Mouse (Mus musculus): ENCODE results near the gene Arl5c. TPM values are rescaled to one million over a fixed set of nuclear protein-coding genes. Genes with fewer than 3 reads are reported as not detected.

Arl5c gene
- polyA plus RNA-seq, 1 experiment from 2014 or later: 7.3 TPM

Small RNA genes within 50 kb of the gene (microRNA-seq; reads per million reads assigned to microRNA genes)
- gene Gm22461 (not detected), gene Gm27597 (not detected)

Other genes with a start within 250 kb of the Arl5c start
- 14.1 and 16.2 TPM in 2 replicates for gene Cwc25, start 229.6 kb downstream of the Arl5c start, polyA plus RNA-seq (2015; fragmentation: Nextera tagmentation; extraction: Ambion mirVana)
- gene 1700001P01Rik, start 220.3 kb downstream of the Arl5c start, polyA plus RNA-seq (2015; fragmentation: Nextera tagmentation; extraction: Ambion mirVana): 0.44 and 0.91 TPM in 2 replicates
- gene Rpl23, start 213.7 kb downstream of the Arl5c start, polyA plus RNA-seq (2015; fragmentation: Nextera tagmentation; extraction: Ambion mirVana): 252 and 268 TPM in 2 replicates
- gene Lasp1, start 197.2 kb downstream of the Arl5c start, polyA plus RNA-seq (2015; fragmentation: Nextera tagmentation; extraction: Ambion mirVana): 176 and 191 TPM in 2 replicates
- gene B230217C12Rik, start 155.4 kb downstream of the Arl5c start, polyA plus RNA-seq (2015; fragmentation: Nextera tagmentation; extraction: Ambion mirVana): 38.2 and 40.7 TPM in 2 replicates
- 0.34 and 0.43 TPM in 2 replicates for gene Fbxo47, start 112.0 kb downstream of the Arl5c start, polyA plus RNA-seq (2015; fragmentation: Nextera tagmentation; extraction: Ambion mirVana)
- 2.1 and 2.8 TPM in 2 replicates for gene Plxdc1, start 9.7 kb downstream of the Arl5c start, polyA plus RNA-seq (2015; fragmentation: Nextera tagmentation; extraction: Ambion mirVana)
- 59.6 and 69.0 TPM in 2 replicates for gene Cacnb1, start 26.9 kb upstream of the Arl5c start, polyA plus RNA-seq (2015; fragmentation: Nextera tagmentation; extraction: Ambion mirVana)
- gene Rpl19, start 30.5 kb upstream of the Arl5c start, polyA plus RNA-seq (2015; fragmentation: Nextera tagmentation; extraction: Ambion mirVana): 578 and 612 TPM in 2 replicates
- 7.9 and 9.8 TPM in 2 replicates for gene Stac2, start 57.3 kb upstream of the Arl5c start, polyA plus RNA-seq (2015; fragmentation: Nextera tagmentation; extraction: Ambion mirVana)
- 20.9 and 26.3 TPM in 2 replicates for gene Fbxl20, start 154.2 kb upstream of the Arl5c start, polyA plus RNA-seq (2015; fragmentation: Nextera tagmentation; extraction: Ambion mirVana)
- gene Med1, start 197.1 kb upstream of the Arl5c start, polyA plus RNA-seq (2015; fragmentation: Nextera tagmentation; extraction: Ambion mirVana): 48.7 and 52.6 TPM in 2 replicates
- 6.1 and 7.7 TPM in 2 replicates for gene Cdk12, start 206.9 kb upstream of the Arl5c start, polyA plus RNA-seq (2015; fragmentation: Nextera tagmentation; extraction: Ambion mirVana)

All from hindbrain, embryonic 16.5 days (tissue).